Mouse (Mus musculus): ENCODE measurements at regions not wholly inside any gene's neighbourhood (a gene's known extent, or its start where the extent isn't known, plus 50 kb on each side); places are given as distances from the start of the nearest gene placed in this dataset.

DNA sequence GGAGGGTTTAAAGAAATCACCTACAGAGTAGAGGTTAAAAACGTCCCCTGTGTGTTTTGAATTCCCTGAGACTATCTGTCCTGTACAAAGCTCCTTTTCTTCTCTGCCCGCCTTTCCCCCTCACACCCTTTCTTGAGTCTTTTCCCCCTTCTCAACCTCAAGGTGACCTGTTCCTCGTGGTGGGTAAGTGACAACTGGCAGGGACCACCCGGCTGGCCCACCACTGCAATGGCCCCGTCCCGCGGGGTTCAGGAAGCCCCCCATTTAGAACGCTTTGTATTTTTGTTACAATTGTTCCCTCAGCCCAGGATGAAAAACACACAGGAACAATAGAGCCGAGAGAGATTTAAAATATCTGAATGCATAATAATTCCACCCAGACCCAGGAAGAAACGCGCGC is 272.9 kb upstream of the Sox2 start:
- no peak for TF ChIP-seq POLR2A (IDR thresholded peaks at IDR 0.05; ENCODE audit: low read depth, low read length)
- TF ChIP-seq CTCF (IDR thresholded peaks at IDR 0.05; ENCODE audit: extremely low read depth, insufficient read length, insufficient replicate concordance, low read depth, low read length): no peak
